Mouse (Mus musculus) kidney, adult 11 months (tissue): Measurements from ENCODE around the gene 2900026A02Rik.
A peak's percentile ranks its signal among the peaks of the same experiment; 100 is the strongest.

ENCODE experiments used
- DNase-seq: peaks from one replicate; pipeline ENCODE4 v3.0.0; 2022

2900026A02Rik gene

DNA sequence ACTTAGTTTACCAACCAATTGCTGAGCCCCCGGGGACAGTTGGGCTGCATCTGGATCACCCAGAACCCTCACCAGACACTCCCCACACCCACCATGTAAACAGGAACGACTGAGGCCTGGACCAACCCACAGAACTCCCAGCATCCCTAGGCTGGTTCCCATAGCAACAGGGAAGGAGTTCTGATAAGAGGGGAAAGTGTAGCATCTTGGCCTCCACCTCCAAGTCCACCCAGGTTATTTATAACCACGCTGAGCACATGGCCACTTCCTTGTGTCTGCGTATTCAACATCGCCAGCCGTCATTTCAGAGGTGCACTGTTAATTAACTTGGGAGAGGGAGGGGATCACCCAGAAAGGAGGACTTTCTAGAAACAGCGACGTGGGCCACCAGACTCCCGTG is 75.9 kb downstream of the 2900026A02Rik start:
- DNase-seq, result no peak

DNA sequence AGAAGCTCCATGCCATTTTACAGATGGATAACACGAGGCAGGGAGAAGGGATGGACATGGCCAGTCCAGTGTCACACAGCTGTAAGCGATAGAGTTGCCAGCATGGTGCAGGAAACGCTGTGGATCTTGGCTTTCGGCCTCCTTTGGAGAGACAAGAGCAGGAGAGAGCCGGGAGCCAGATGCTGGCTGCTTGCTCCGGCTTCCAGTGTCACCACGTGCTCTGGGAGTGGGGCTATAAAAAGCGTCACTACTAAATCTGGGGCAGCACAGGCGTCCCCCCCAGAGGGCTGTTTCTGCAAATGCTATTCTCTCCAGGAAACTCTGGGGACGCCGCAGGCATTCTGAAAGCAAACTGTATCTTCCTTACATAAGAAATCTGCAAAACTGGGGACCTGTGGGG is 78.5 kb downstream of the 2900026A02Rik start:
- DNase-seq, result no peak

DNA sequence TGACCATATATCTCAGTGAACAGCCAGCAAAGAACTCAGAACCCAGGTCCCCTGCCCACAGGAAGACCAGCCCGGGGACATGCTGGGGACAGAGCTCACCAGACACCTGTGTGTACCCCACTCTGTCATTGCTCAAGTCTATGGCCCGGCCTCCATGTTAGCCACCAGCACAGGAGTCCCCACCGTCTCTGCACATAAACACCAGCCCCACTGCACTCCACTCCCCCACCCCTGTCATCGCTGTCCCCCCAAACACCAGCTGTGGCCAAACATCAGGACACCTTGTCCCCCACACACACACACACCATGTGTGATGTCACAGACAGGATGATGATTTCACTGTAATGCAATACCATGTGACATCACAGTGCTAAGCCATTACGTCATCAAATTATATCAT is 79.0 kb downstream of the 2900026A02Rik start:
- DNase-seq, result no peak

GRCm38 (mm10) chr5:113140872-113141271 is 80.2 kb downstream of the 2900026A02Rik start:
- DNase-seq, result no peak

- no peak for DNase-seq
Observed at GRCm38 (mm10) chr5:113140051-113140450, 81.0 kb downstream of the 2900026A02Rik start.

DNA sequence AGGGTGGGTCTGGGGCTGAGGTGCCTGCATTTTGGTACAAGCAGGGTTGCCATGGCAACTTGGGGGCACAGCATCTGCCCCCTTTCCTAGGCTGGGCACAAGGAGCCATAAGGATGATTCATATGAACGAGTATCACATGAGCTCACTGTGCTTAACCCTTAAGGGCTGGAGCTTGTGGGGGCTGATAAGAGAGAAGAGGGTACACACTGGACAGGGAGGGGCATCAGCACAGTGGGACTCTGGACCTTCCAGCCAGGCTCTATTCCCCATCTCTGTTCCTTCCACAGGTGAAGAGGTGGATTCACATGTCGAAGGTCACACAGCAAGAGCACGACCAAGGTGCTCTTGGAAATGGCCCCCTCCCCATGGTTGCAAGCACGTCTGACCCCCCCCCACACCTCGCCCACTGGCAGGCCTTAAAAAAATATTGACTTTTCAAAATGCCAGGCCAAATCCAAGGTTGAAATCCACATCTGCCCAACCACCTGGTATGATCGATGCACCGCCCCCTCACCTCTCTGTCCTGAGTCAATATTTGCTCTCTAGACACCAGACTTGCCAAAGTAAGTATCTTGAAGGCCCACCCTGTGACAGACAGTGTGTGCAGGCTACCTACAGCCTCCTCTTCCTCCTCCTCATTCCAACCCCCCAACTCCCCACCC is 81.8 kb downstream of the 2900026A02Rik start:
- DNase-seq, result no peak

DNA sequence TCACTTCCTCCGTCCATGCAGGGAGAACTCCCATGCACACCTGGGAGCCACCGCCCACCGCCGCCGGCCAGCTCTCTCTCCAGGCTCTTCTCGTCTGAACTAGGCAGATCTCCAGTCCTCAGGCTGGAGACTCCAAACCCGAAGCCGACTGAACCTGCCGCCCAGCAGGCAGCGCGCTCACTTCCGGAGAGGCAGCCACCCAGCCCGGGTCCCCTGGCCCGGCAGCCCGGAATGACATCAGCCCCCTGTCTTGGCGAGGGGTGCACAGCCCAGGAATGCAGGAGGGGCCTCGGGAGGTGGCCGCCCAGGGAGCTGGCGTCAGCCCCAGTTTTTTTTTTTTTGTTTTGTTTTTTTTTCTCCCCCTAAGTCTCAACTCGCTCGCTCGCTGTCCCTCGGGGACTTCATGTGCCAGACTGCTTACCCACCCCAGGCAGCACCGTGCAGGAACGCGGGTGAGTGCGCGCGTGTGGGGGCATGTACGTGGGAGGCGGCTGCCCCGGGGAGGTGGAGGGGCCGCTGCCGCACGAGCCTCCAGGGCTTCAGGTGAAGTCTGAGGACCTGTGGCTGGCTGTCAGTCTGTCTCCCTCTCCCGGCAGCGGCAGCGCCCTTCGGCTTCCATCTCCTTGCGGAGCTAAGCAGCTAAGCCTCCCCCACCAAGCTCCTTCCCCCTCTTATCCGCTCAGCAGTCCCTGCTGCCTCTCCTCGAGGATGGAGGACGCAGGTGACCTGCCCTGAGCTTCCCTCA is 82.5 kb downstream of the 2900026A02Rik start:
- peak; percentile 42 for DNase-seq

GRCm38 (mm10) chr5:113137691-113138318 is 83.2 kb downstream of the 2900026A02Rik start:
- no peak for DNase-seq

DNA sequence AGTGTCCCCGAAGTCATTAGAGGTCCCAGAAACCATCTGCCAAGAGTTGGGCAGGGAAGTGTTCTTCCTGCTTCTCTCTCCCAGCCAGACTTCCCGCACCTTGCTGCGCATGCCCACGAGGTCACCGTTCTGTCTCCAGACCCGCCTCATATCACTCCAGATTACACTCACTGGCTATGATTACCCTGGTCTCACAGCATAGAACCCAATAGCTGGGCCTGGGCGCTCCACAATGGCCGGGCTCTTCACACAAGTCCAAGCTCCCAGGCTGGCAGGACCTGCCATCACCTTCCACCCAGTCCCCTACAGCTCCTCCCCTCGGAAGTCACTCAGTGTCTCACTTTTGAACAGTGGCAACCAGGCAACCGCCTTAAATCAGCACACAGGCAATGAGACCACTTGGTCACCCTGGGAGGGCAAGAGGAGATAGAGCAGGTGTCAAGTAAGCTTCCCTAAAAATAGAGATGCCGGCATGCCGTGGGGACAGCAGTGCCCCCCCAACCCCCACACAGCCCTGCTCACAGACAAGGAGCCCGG is 84.0 kb downstream of the 2900026A02Rik start:
- no peak for DNase-seq

GRCm38 (mm10) chr5:113135513-113135912 is 85.5 kb downstream of the 2900026A02Rik start:
- no peak for DNase-seq

GRCm38 (mm10) chr5:113133722-113134710 is 87.0 kb downstream of the 2900026A02Rik start:
- no peak for DNase-seq

GRCm38 (mm10) chr5:113133080-113133491 is 88.0 kb downstream of the 2900026A02Rik start:
- peak; percentile 58 for DNase-seq

DNA sequence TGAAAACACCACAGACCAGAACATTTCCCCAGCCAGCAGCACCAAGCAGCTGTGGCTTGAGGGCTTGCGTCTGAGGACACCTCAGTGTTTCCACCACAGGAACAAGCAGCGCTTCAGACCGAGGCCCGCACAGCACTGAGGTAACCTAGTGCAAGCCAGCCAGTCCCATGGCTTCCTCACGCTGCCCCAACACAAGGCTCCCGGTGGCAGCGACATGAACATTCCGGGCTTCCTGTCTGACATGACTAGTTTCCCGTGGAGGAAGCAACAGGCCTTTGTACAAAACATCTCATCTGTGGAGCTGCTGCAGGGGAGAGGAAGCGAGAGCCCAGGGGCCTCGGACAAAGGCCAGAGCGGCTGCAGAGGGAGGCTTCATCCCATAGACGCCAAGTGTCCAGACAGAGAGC is 88.4 kb downstream of the 2900026A02Rik start:
- peak; percentile 52 for DNase-seq

- DNase-seq, result no peak
Observed at GRCm38 (mm10) chr5:113128426-113128825, 92.6 kb downstream of the 2900026A02Rik start.

DNA sequence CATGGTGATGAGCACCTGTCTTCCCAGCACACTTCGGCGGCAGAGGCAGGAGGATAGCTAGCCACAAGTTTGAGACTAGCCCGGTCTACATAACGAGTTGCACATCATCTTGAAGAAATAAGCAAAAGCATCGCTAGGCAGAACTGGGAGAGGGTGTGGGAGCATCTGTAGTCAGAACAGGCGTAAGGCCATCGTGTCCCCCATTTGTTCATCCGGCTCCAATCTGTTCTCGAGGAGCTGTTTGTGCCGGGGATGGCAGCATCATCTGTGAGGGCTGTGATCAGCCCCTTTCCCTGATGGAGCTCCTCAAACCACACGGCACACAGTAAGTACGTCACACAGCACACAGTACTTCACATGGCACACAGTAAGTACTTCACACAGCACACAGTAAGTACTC is 94.6 kb downstream of the 2900026A02Rik start:
- no peak for DNase-seq

DNA sequence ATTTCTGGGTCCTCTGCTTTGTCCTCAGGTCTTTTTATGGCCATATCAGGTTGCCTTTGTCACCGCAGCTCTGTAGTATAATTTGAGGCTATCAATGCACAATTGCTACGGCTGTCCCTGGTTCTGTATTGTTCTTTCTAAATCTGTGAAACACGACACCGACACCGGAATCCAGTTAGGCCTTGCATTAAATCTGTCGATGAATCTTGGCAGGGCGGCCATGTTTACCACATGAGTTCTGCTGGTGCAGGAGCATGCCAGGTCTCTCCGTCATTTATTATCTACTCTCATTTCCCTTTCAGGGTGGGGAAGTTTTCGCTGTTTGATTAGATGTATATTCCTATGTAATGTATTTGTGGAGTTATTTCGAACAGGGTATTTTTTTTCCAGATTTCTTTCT is 97.3 kb downstream of the 2900026A02Rik start:
- DNase-seq, result no peak

DNA sequence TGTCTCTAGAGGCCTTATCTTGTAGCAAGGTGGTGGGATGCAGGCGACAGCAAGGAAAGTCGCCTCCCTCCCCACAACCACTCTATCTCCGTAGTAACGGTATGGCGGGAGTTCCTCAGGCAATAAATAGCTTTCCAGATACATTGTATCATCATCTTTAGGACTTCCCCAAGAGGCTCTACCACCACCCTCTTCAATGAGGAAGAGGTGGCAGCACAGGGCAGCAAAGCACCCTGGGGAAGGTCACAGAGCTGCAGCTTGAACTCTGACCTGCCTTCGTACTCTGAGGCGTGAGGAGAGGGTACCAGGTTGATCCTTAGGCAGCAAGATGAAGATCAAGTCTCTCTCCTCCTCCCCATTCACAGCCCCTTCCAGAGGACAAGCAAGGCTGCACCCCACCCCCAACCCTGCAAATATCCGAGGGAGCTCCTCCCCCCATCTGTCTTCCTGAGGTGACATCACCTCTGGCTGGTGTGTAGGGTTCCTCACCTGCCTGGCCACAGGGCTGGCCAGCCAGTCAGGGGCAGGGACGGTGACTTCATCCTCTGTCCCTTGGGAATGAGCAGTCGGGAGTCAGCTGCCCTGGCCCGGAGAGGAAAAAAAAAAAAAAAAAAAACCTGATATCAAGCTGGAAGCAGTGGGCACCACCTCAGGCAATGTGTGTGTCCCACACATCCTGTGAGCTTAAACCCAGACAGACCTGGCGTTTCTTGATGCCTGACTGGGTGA is 98.5 kb downstream of the 2900026A02Rik start:
- DNase-seq, result no peak

- no peak for DNase-seq
Observed at GRCm38 (mm10) chr5:113121591-113121875, 99.5 kb downstream of the 2900026A02Rik start.

- DNase-seq, result no peak
Observed at GRCm38 (mm10) chr5:113120741-113121590, 100.1 kb downstream of the 2900026A02Rik start.

DNA sequence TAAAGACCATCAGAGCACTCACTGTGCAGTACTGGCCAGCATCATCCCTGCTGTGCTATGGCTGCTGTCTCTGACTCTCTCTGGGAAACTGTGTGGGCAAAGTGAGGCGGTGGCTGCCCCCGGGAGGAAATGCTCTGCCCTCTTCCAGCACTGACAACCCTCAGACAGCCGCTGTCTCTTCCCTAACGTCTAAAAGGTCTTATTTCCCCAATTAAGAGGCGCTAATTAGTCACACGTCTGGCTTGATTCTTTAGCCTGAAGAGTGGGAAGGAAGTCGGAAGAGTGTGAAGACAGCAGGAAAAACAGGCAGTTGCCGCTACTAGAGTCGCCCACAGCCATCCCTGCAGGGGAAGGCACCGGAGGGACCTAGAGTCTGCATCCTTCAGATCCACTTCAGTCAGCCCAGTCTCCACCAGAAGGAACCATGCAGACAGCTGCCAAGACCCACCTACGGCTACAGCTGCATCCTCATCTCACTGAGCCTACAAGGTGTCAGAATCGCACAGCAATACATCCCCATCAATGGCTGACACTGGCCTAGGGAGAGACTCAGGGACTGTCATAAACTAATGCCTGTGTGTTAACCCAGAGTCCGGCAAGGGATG is 101.1 kb downstream of the 2900026A02Rik start:
- DNase-seq, result no peak

GRCm38 (mm10) chr5:113119291-113119690 is 101.7 kb downstream of the 2900026A02Rik start:
- no peak for DNase-seq
